Mouse (Mus musculus) cortical plate, adult 2 months (tissue): ENCODE data around the gene Parg.

ENCODE experiments used
- CTCF ChIP-seq: fragments of 200-500 bp; IDR thresholded peaks from 2 replicates; pipeline ENCODE4 v1.5.1; 2011; ENCODE audit warnings: mild to moderate bottlenecking, control low read depth, low read length; ENCODE audit not compliant: insufficient read depth; ENCODE audit errors: extremely low read depth
- POLR2A ChIP-seq: fragments of 200-500 bp; IDR thresholded peaks from 2 replicates; pipeline ENCODE4 v1.6.1; 2011; ENCODE audit warnings: mild to moderate bottlenecking, low read length, control low read depth; ENCODE audit not compliant: insufficient read depth; ENCODE audit errors: extremely low read depth

- TF ChIP-seq CTCF (no peak), POLR2A (no peak)
Measured at GRCm38 (mm10) chr14:32163203-32163888, 38.4 kb upstream of the Parg start.
